Mouse (Mus musculus) layer of hippocampus, postnatal 14 days (tissue): Measurements from ENCODE around the gene Vmn2r88. TPM values are rescaled to one million over a fixed set of nuclear protein-coding genes. Genes with fewer than 3 reads are reported as not detected.
"Not testable (repeated sequence)": the region's sequence is repeated elsewhere in the genome, so short reads cannot be mapped to it uniquely, and the experiment has no call there.

Experiments used
- DNase-seq, 2 experiments: peaks; one replicate each; pipeline ENCODE4 v3.0.0; 2021 to 2022; ENCODE audit warnings: low spot score in 2 of 2, mixed read lengths in 1 of 2
- long read RNA-seq, 2 experiments: library from polyadenylated mRNA; stranded (forward); transcript quantifications; one replicate each; pipeline ENCODE4 v2.0.0; 2021
- total RNA-seq, 2 experiments: library from RNA; stranded (reverse); gene quantifications; 2 replicates each; pipeline ENCODE4 v1.2.3; 2021

Vmn2r88 gene
- not detected for total RNA-seq
- long read RNA-seq, experiment 1: 0 reads
- long read RNA-seq, experiment 2: 0 reads

- no peak for DNase-seq
Measured at GRCm38 (mm10) chr14:51410520-51410919, at the start of gene Vmn2r88. TSS of gene Vmn2r88 (plus strand) at chr14:51410820.

DNA sequence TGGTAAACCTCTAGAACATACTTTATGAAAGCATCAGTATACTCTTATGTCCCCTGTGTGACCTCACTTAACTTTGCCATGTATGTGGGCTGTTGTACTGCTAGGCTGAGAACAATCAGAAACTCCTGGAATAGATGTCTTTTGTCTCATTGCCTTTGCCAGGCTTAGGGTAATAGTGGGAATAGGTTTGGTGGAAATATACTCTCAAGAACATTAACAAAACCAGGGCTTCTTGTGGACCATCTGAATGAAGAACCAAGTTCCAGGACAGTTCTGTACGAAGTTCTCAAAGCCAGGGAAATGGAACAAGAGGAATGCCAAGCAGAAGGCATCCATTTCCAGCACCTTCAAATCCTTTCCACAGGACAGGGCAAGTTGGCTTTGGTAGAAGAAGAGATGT, 49.2 kb upstream of the Vmn2r88 start, which contains the start of gene Gm7247:
Gene Gm7247, plus strand, starts transcription at position 301 of the 400 bp plus-strand sequence.
- DNase-seq: no peak

DNA sequence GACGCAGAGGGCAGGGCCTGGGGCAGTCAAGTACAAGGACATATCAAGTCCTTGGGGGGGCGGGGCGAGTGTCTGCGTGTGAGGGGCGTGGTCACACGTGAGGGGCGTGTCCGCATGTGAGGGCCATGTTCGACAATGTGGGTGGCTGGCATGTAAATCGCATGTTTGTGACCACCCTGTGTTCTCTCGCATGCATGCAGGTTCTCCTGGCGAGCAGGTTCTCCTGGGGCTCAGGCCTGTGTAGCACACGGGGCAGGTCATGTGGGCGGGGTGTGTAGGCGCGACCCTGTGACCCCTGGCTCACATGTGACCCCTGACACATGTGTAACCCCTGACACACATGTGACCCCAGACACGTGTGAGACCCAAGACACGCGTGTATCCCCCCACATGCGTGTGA, 27.8 kb upstream of the Vmn2r88 start:
- no peak for DNase-seq

DNA sequence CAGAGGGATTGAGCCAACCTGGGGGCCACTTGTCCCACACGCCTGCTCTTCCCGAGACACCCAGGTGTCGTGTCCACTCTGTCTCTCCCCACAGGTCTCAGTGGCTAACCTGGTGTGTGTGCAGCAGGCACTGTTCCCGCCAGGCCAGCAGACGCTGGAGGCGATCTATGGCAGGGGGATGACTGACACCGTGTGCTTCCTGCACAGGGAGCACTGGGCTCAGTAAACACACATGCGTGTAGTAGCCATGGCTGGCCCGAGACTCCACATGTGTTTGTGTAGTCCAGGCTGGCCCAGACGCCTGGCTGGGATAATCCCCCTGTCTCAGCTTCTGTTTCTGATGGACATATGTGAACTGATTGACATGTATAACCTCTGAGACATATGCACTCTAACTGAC, 26.3 kb upstream of the Vmn2r88 start:
- DNase-seq: no peak

DNA sequence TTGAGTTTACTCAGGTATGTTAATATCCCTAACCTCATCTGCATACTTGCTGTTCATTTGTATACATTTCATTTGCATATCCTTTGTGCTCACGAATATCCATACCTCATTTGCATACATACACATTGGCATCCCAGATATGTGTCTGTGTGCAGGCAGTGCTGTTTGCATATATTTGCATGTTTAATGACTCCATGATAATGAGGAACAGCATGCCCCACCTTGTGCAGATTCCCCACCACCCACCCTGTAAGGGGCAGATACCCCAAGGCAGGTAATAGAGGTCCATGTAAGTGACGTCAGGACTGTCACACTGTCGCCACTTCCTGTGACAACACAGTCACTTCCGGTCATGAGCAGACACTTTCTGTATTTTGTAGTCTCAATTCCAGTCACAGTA, 24.9 kb upstream of the Vmn2r88 start:
- no peak for DNase-seq

DNA sequence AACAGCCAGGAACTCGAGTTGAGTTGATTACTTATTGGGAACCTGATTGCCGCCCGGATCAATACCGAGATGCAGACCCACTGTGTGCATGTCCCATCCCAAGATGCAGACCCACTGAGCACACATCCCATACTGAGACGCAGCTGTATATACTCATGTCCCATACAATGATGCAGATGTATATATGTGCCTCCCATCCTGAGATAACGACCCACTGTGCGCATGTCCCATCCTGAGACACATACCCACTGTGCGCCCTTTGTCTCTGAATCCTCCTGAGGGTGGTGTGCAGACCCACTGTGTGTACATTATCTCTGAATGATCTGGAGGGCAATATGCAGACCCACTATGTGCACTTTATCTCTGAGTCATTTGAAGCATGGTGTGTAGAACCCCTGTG, 22.9 kb upstream of the Vmn2r88 start:
- no peak for DNase-seq

- DNase-seq: no peak
Measured at GRCm38 (mm10) chr14:51388222-51388621, 22.4 kb upstream of the Vmn2r88 start.

GRCm38 (mm10) chr14:51423885-51424284, 13.3 kb downstream of the Vmn2r88 start:
- no peak for DNase-seq

GRCm38 (mm10) chr14:51430138-51430537, 19.5 kb downstream of the Vmn2r88 start:
- DNase-seq: not testable (repeated sequence)

DNA sequence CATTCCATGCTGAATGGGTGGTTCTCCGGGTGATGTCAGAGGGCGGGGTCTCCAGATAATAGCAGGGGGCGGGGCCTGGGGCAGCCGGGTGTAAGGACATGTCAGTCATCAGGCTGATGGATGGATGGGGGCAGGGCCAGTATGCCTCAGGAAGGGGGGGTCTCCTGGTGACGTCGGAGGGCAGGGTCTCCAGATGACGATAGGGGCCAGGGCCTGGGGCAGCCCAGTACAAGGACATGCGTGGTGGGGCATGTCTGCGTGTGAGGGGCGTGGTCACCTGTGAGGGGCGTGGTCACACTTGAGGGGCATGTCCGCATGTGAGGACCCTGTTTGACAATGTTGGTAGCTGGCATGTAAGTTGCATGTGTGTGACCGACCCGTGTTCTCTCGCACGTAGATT, 23.9 kb downstream of the Vmn2r88 start:
- no peak for DNase-seq

- no peak for DNase-seq
Measured at GRCm38 (mm10) chr14:51435020-51435419, 24.4 kb downstream of the Vmn2r88 start.

DNA sequence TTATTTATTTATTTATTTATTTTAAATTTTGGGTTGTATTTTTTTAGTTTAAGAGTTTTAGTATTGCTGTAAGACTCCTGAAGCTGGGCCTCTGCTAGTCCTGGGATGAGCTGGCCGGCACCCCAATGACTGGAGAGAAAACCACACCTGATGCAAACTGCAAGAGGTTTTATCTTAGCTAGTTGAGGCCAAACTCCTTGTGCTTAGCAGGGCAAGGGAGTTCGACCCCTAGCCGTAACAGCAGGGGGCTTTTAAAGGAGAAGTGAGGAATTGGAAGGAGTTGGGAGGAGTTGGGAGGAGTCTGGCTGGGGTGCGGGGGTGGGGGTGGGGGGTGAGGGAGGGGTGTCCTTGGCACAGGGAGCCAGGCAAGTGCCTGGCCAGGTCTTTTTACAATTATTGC, 28.3 kb downstream of the Vmn2r88 start:
- DNase-seq: no peak

- DNase-seq: not testable (repeated sequence)
Measured at GRCm38 (mm10) chr14:51451557-51451956, 40.9 kb downstream of the Vmn2r88 start, which contains the start of gene Vmn2r89. TSS of gene Vmn2r89 (plus strand) at chr14:51451857.

Other genes starting within 250 kb of the Vmn2r88 start
- gene Rnase2b, start 248.6 kb upstream of the Vmn2r88 start, total RNA-seq: not detected
- not detected for gene Ang2, start 211.7 kb upstream of the Vmn2r88 start, total RNA-seq
- gene Ear14, start 207.4 kb upstream of the Vmn2r88 start, total RNA-seq: not detected
- gene Rnase2a, start 154.7 kb upstream of the Vmn2r88 start, total RNA-seq: not detected
- gene Gm7247, start 49.1 kb upstream of the Vmn2r88 start, total RNA-seq: not detected
- gene Vmn2r89, start 41.0 kb downstream of the Vmn2r88 start, total RNA-seq: not detected
- not detected for gene Gm5622, start 142.0 kb downstream of the Vmn2r88 start, total RNA-seq
- gene Gm17175, start 163.2 kb downstream of the Vmn2r88 start, total RNA-seq: not detected
- not detected for gene Gm17174, start 181.3 kb downstream of the Vmn2r88 start, total RNA-seq
- gene Gm17078, start 200.5 kb downstream of the Vmn2r88 start, total RNA-seq: not detected
- not detected for gene Gm4181, start 224.8 kb downstream of the Vmn2r88 start, total RNA-seq